Mouse (Mus musculus): ENCODE data around the gene Sctr. TPM values are rescaled to one million over a fixed set of nuclear protein-coding genes. Genes with fewer than 3 reads are reported as not detected.

Gene Sctr
- polyA plus RNA-seq, 1 experiment, result 1.9 TPM

- Histone ChIP-seq H3K4me3 (no peak overlapping the region), H3K36me3 (ENCODE audit: control insufficient read depth, insufficient read depth) (no peaks in the 10 kb centered on the region), H3K27me3 (ENCODE audit: control insufficient read depth, insufficient read depth, insufficient read length) (no peaks in the 10 kb centered on the region), H3K79me2 (ENCODE audit: control insufficient read depth, insufficient read depth) (no peaks in the 10 kb centered on the region), H3K4me2 (ENCODE audit: low read depth) (peak overlapping the region; percentile 8), H3ac (ENCODE audit: control insufficient read depth, insufficient read length) (no peak overlapping the region)
- TF ChIP-seq MYOD1 (IDR thresholded peaks at IDR 0.05; ENCODE audit: control insufficient read depth in 1 of 3, insufficient read length in 2 of 3, low read depth in 2 of 3) (peak in 1 of 3 experiments; percentile 16), REST (IDR thresholded peaks at IDR 0.05; ENCODE audit: insufficient read depth, insufficient read length) (no peak), USF1 (IDR thresholded peaks at IDR 0.05; ENCODE audit: low read depth) (no peak), POLR2AphosphoS2 (IDR thresholded peaks at IDR 0.05; ENCODE audit: insufficient read length, low read depth) (no peak), CEBPB (IDR thresholded peaks at IDR 0.05; ENCODE audit: insufficient read depth, poor library complexity, severe bottlenecking) (no peak), POLR2A (IDR thresholded peaks at IDR 0.05; ENCODE audit: insufficient read length, low read depth) (no peak), E2F4 (IDR thresholded peaks at IDR 0.05; ENCODE audit: insufficient read depth) (no peak), SRF (IDR thresholded peaks at IDR 0.05; ENCODE audit: control insufficient read depth, insufficient read length, low read depth) (no peak)
Measured at GRCm38 (mm10) chr1:120057044-120057443, 50.4 kb downstream of the Sctr start.

GRCm38 (mm10) chr1:120057674-120058430 is 51.2 kb downstream of the Sctr start:
- Histone ChIP-seq H3K4me3 (no peak overlapping the region), H3K79me2 (ENCODE audit: control insufficient read depth, insufficient read depth) (no peaks in the 10 kb centered on the region), H3K4me2 (ENCODE audit: low read depth) (no peak overlapping the region), H3K27me3 (ENCODE audit: control insufficient read depth, insufficient read depth, insufficient read length) (no peaks in the 10 kb centered on the region), H3ac (ENCODE audit: control insufficient read depth, insufficient read length) (no peak overlapping the region), H3K36me3 (ENCODE audit: control insufficient read depth, insufficient read depth) (no peaks in the 10 kb centered on the region)
- no peak for TF ChIP-seq CEBPB (IDR thresholded peaks at IDR 0.05; ENCODE audit: insufficient read depth, poor library complexity, severe bottlenecking)
- no peak for TF ChIP-seq SRF (IDR thresholded peaks at IDR 0.05; ENCODE audit: control insufficient read depth, insufficient read length, low read depth)
- no peak for TF ChIP-seq TCF3 (IDR thresholded peaks at IDR 0.05; ENCODE audit: insufficient read length, low read depth)
- TF ChIP-seq USF1 (IDR thresholded peaks at IDR 0.05; ENCODE audit: low read depth), result no peak
- no peak for TF ChIP-seq MAX (IDR thresholded peaks at IDR 0.05; ENCODE audit: low read depth)

- Histone ChIP-seq H3K4me2 (ENCODE audit: low read depth) (no peak overlapping the region), H3K36me3 (ENCODE audit: control insufficient read depth, insufficient read depth) (no peaks in the 10 kb centered on the region), H3ac (ENCODE audit: control insufficient read depth, insufficient read length) (no peak overlapping the region), H3K27me3 (ENCODE audit: control insufficient read depth, insufficient read depth, insufficient read length) (no peaks in the 10 kb centered on the region), H3K4me3 (no peak overlapping the region), H3K79me2 (ENCODE audit: control insufficient read depth, insufficient read depth) (no peaks in the 10 kb centered on the region)
- TF ChIP-seq REST (IDR thresholded peaks at IDR 0.05; ENCODE audit: insufficient read depth, insufficient read length), result no peak
- no peak for TF ChIP-seq MAX (IDR thresholded peaks at IDR 0.05; ENCODE audit: low read depth)
- TF ChIP-seq USF1 (IDR thresholded peaks at IDR 0.05; ENCODE audit: low read depth), result no peak
- no peak for TF ChIP-seq E2F4 (IDR thresholded peaks at IDR 0.05; ENCODE audit: insufficient read depth)
- TF ChIP-seq TCF3 (IDR thresholded peaks at IDR 0.05; ENCODE audit: insufficient read length, low read depth), result no peak
- TF ChIP-seq POLR2A (IDR thresholded peaks at IDR 0.05; ENCODE audit: insufficient read length, low read depth), result no peak
- no peak for TF ChIP-seq POLR2AphosphoS2 (IDR thresholded peaks at IDR 0.05; ENCODE audit: insufficient read length, low read depth)
- no peak for TF ChIP-seq CEBPB (IDR thresholded peaks at IDR 0.05; ENCODE audit: insufficient read depth, poor library complexity, severe bottlenecking)
- TF ChIP-seq MYOG (IDR thresholded peaks at IDR 0.05; ENCODE audit: control insufficient read depth in 1 of 3, insufficient read depth in 1 of 3, insufficient read length in 2 of 3, low read depth in 2 of 3), result no peak
- no peak for TF ChIP-seq TCF12 (IDR thresholded peaks at IDR 0.05; ENCODE audit: insufficient read depth, poor library complexity, severe bottlenecking)
- TF ChIP-seq SRF (IDR thresholded peaks at IDR 0.05; ENCODE audit: control insufficient read depth, insufficient read length, low read depth), result no peak
- no peak for TF ChIP-seq MYOD1 (IDR thresholded peaks at IDR 0.05; ENCODE audit: control insufficient read depth in 1 of 3, insufficient read length in 2 of 3, low read depth in 2 of 3)
Measured at GRCm38 (mm10) chr1:120060687-120061086, 54.0 kb downstream of the Sctr start.

GRCm38 (mm10) chr1:120062231-120062630 is 55.5 kb downstream of the Sctr start:
- TF ChIP-seq CEBPB (IDR thresholded peaks at IDR 0.05; ENCODE audit: insufficient read depth, poor library complexity, severe bottlenecking), result no peak
- TF ChIP-seq MYOG (IDR thresholded peaks at IDR 0.05; ENCODE audit: control insufficient read depth in 1 of 3, insufficient read depth in 1 of 3, insufficient read length in 2 of 3, low read depth in 2 of 3), result no peak
- TF ChIP-seq E2F4 (IDR thresholded peaks at IDR 0.05; ENCODE audit: insufficient read depth), result no peak
- TF ChIP-seq MAX (IDR thresholded peaks at IDR 0.05; ENCODE audit: low read depth), result no peak
- TF ChIP-seq MYOD1 (IDR thresholded peaks at IDR 0.05; ENCODE audit: control insufficient read depth in 1 of 3, insufficient read length in 2 of 3, low read depth in 2 of 3), result no peak
- no peak overlapping the region for H3ac ChIP-seq (ENCODE audit: control insufficient read depth, insufficient read length)

GRCm38 (mm10) chr1:120064036-120064682 is 57.5 kb downstream of the Sctr start:
- H3K4me3 ChIP-seq, result no peak overlapping the region

More at GRCm38 (mm10) chr1:120062231-120062630, 55.5 kb downstream of the Sctr start:
- Histone ChIP-seq H3K4me2 (ENCODE audit: low read depth) (no peak overlapping the region), H3K36me3 (ENCODE audit: control insufficient read depth, insufficient read depth) (no peaks in the 10 kb centered on the region), H3K27me3 (ENCODE audit: control insufficient read depth, insufficient read depth, insufficient read length) (no peaks in the 10 kb centered on the region), H3K79me2 (ENCODE audit: control insufficient read depth, insufficient read depth) (no peaks in the 10 kb centered on the region), H3K4me3 (no peak overlapping the region)

More at GRCm38 (mm10) chr1:120064036-120064682, 57.5 kb downstream of the Sctr start:
- Histone ChIP-seq H3ac (ENCODE audit: control insufficient read depth, insufficient read length) (no peak overlapping the region), H3K27me3 (ENCODE audit: control insufficient read depth, insufficient read depth, insufficient read length) (no peaks in the 10 kb centered on the region), H3K4me2 (ENCODE audit: low read depth) (no peak overlapping the region), H3K79me2 (ENCODE audit: control insufficient read depth, insufficient read depth) (no peaks in the 10 kb centered on the region), H3K36me3 (ENCODE audit: control insufficient read depth, insufficient read depth) (no peaks in the 10 kb centered on the region)
- TF ChIP-seq CEBPB (IDR thresholded peaks at IDR 0.05; ENCODE audit: insufficient read depth, poor library complexity, severe bottlenecking), result no peak
- TF ChIP-seq MAX (IDR thresholded peaks at IDR 0.05; ENCODE audit: low read depth), result no peak
- TF ChIP-seq MYOG (IDR thresholded peaks at IDR 0.05; ENCODE audit: control insufficient read depth in 1 of 3, insufficient read depth in 1 of 3, insufficient read length in 2 of 3, low read depth in 2 of 3), result no peak
- TF ChIP-seq POLR2A (IDR thresholded peaks at IDR 0.05; ENCODE audit: insufficient read length, low read depth), result no peak
- TF ChIP-seq POLR2AphosphoS2 (IDR thresholded peaks at IDR 0.05; ENCODE audit: insufficient read length, low read depth), result no peak
- no peak for TF ChIP-seq SRF (IDR thresholded peaks at IDR 0.05; ENCODE audit: control insufficient read depth, insufficient read length, low read depth)
- TF ChIP-seq TCF3 (IDR thresholded peaks at IDR 0.05; ENCODE audit: insufficient read length, low read depth), result no peak
- TF ChIP-seq E2F4 (IDR thresholded peaks at IDR 0.05; ENCODE audit: insufficient read depth), result no peak
- no peak for TF ChIP-seq MYOD1 (IDR thresholded peaks at IDR 0.05; ENCODE audit: control insufficient read depth in 1 of 3, insufficient read length in 2 of 3, low read depth in 2 of 3)
- TF ChIP-seq REST (IDR thresholded peaks at IDR 0.05; ENCODE audit: insufficient read depth, insufficient read length), result no peak
- no peak for TF ChIP-seq USF1 (IDR thresholded peaks at IDR 0.05; ENCODE audit: low read depth)
- TF ChIP-seq TCF12 (IDR thresholded peaks at IDR 0.05; ENCODE audit: insufficient read depth, poor library complexity, severe bottlenecking), result no peak

Measured in myocyte (in vitro differentiated cells).